Comparison of ENCODE assay signal across 23 mouse cellular contexts in the genomic region with DNA sequence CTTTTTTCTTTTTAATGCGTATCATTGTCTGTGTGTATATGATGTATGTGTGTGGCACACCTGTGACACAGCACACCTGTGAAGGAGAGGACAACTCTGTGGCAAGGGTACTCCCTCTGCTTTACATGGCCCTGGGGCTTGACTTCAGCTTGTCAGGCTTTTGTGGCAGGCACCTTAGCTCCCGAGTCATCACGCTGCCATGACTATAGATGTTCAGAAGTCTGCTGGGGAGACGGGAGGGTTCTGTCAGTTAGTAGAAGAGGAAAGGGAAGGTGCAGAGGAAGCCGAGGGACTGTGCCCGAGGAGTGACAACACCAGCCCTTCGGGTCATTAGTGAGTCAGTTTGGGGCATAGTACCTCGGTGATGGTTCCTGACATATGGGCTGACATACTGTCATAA.
"Had no signal": no experiment of that assay in that cellular context is flagged by ENCODE, and none has a peak within 500 bp of the region (broad histone marks: within the 10 kb centered on the region; RNA-seq: fewer than 3 reads in every experiment).

No protein-coding gene starts in this region.

- H3K4me3 ChIP-seq: heart, embryonic 12.5 days; hindbrain, embryonic 15.5 days; kidney, embryonic 15.5 days; limb, embryonic 13.5 days; limb, embryonic 15.5 days; liver, embryonic 12.5 days had no signal

- H3K27ac ChIP-seq: hindbrain, embryonic 15.5 days; hindbrain, postnatal 0 days; kidney, embryonic 15.5 days; kidney, postnatal 0 days; limb, embryonic 13.5 days; limb, embryonic 15.5 days; liver, embryonic 12.5 days; liver, embryonic 14.5 days had no signal

- H3K9ac ChIP-seq: heart, embryonic 12.5 days; hindbrain, embryonic 15.5 days; kidney, embryonic 15.5 days; limb, embryonic 13.5 days; limb, embryonic 15.5 days; liver, embryonic 12.5 days; liver, embryonic 14.5 days had no signal

- ATAC-seq: hindbrain, postnatal 0 days; intestine, embryonic 16.5 days; liver, embryonic 12.5 days had no signal

- H3K4me2 ChIP-seq: heart, embryonic 12.5 days; hindbrain, embryonic 15.5 days; kidney, embryonic 15.5 days; limb, embryonic 13.5 days; limb, embryonic 15.5 days; liver, embryonic 12.5 days had no signal

- H3K4me1 ChIP-seq: heart, embryonic 12.5 days; limb, embryonic 13.5 days; limb, embryonic 15.5 days; liver, embryonic 12.5 days had no signal

- H3K27me3 ChIP-seq: heart, embryonic 12.5 days; hindbrain, embryonic 15.5 days; kidney, embryonic 15.5 days; limb, embryonic 13.5 days; limb, embryonic 15.5 days; liver, embryonic 12.5 days had no signal

- H3K9me3 ChIP-seq: heart, embryonic 12.5 days; hindbrain, embryonic 15.5 days; kidney, embryonic 15.5 days; limb, embryonic 13.5 days; limb, embryonic 15.5 days; liver, embryonic 12.5 days had no signal

- DNase-seq: gastrocnemius, postnatal 14 days; gastrocnemius, postnatal 36 days; heart, adult 18-20 months; heart, postnatal 10 days; kidney, adult 11 months; kidney, adult 2 months; kidney, adult 9 months; kidney, postnatal 14 days; kidney, postnatal 36 days; layer of hippocampus, adult 9-11 months; layer of hippocampus, postnatal 36 days; left cerebral cortex, postnatal 4 days; lung, adult 18-20 months had no signal
